Mouse (Mus musculus): Measurements from ENCODE around the gene Olfr324. TPM values are rescaled to one million over a fixed set of nuclear protein-coding genes. Genes with fewer than 3 reads are reported as not detected.

Olfr324 gene
- total RNA-seq, 2 experiments from 2014 or later = not detected

GRCm38 (mm10) chr11:58641057-58641456 is 46.1 kb downstream of the Olfr324 start:
- DNase-seq (ENCODE audit: low spot score in 2 of 2) = no peak
- H3K4me3 ChIP-seq = no peak overlapping the region
- no peak overlapping the region for H3K27ac ChIP-seq
- no peak for TF ChIP-seq CTCF (conservative IDR thresholded peaks at IDR 0.05)

GRCm38 (mm10) chr11:58641638-58642358 is 46.9 kb downstream of the Olfr324 start:
- DNase-seq (ENCODE audit: low spot score in 2 of 2) = no peak
- no peak overlapping the region for H3K4me3 ChIP-seq
- no peak overlapping the region for H3K27ac ChIP-seq
- no peak for TF ChIP-seq CTCF (conservative IDR thresholded peaks at IDR 0.05)

GRCm38 (mm10) chr11:58643350-58643749 is 48.4 kb downstream of the Olfr324 start:
- peak; percentile 41 to 46 for DNase-seq (ENCODE audit: low spot score in 2 of 2)

More at GRCm38 (mm10) chr11:58643350-58643749, 48.4 kb downstream of the Olfr324 start:
- Histone ChIP-seq H3K4me3 (no peak overlapping the region), H3K27ac (no peak overlapping the region)
- TF ChIP-seq CTCF (conservative IDR thresholded peaks at IDR 0.05) = peak; percentile 85

Other genes with a start within 250 kb of the Olfr324 start
- gene Lypd8, start 216.1 kb upstream of the Olfr324 start, total RNA-seq (2021) = not detected
- gene 1810065E05Rik, start 174.0 kb upstream of the Olfr324 start, total RNA-seq (2021) = not detected
- gene Gm12253, start 162.6 kb upstream of the Olfr324 start, total RNA-seq (2021) = not detected
- gene Lypd9, start 142.2 kb upstream of the Olfr324 start, total RNA-seq (2021) = not detected
- gene Olfr30, start 132.8 kb upstream of the Olfr324 start, total RNA-seq (2021) = not detected
- gene Olfr332, start 102.6 kb upstream of the Olfr324 start, total RNA-seq (2021) = not detected
- not detected for gene Olfr331, start 92.5 kb upstream of the Olfr324 start, total RNA-seq (2021)
- gene Olfr330, start 60.3 kb upstream of the Olfr324 start, total RNA-seq (2021) = not detected
- gene Olfr329-ps, start 48.7 kb upstream of the Olfr324 start, total RNA-seq (2021) = not detected
- under 1 TPM; 0.12 to 0.13 TPM for gene Olfr328, start 39.5 kb upstream of the Olfr324 start, total RNA-seq (2021)
- not detected for gene Olfr224, start 24.6 kb upstream of the Olfr324 start, total RNA-seq (2021)
- not detected for gene Olfr325, start 17.4 kb upstream of the Olfr324 start, total RNA-seq (2021)
- not detected for gene 2210407C18Rik, start 21.0 kb downstream of the Olfr324 start, total RNA-seq (2021)
- not detected for gene Olfr323, start 35.4 kb downstream of the Olfr324 start, total RNA-seq (2021)
- gene Trim58, start 45.4 kb downstream of the Olfr324 start, total RNA-seq (2021) = not detected
- gene Olfr322, start 63.7 kb downstream of the Olfr324 start, total RNA-seq (2021) = not detected
- gene Olfr320, start 86.0 kb downstream of the Olfr324 start, total RNA-seq (2021) = not detected
- not detected for gene Olfr319, start 104.0 kb downstream of the Olfr324 start, total RNA-seq (2021)
- not detected for gene Olfr318, start 128.9 kb downstream of the Olfr324 start, total RNA-seq (2021)
- under 1 TPM; 0.20 to 0.25 TPM for gene Olfr317, start 144.1 kb downstream of the Olfr324 start, total RNA-seq (2021)
- under 1 TPM; 0.61 to 0.77 TPM for gene Olfr316, start 157.6 kb downstream of the Olfr324 start, total RNA-seq (2021)
- not detected for gene Olfr315, start 178.1 kb downstream of the Olfr324 start, total RNA-seq (2021)
- gene Olfr314, start 187.8 kb downstream of the Olfr324 start, total RNA-seq (2021) = not detected
- gene Fam183b, start 206.8 kb downstream of the Olfr324 start, total RNA-seq (2021) = 1 to 10 TPM; 6.3 to 7.5 TPM
- not detected for gene Olfr313, start 219.9 kb downstream of the Olfr324 start, total RNA-seq (2021)
- gene Olfr312, start 234.1 kb downstream of the Olfr324 start, total RNA-seq (2021) = not detected
- not detected for gene Olfr311, start 244.1 kb downstream of the Olfr324 start, total RNA-seq (2021)